Mouse (Mus musculus): ENCODE measurements around the gene 4930412O13Rik. TPM values are rescaled to one million over a fixed set of nuclear protein-coding genes. Genes with fewer than 3 reads are reported as not detected.
A peak's percentile ranks its signal among the peaks of the same experiment; 100 is the strongest.

The 4930412O13Rik gene
- polyA plus RNA-seq (2016; fragmentation: Nextera tagmentation; extraction: Ambion mirVana) = 1.1 and 2.6 TPM in 2 replicates

DNA sequence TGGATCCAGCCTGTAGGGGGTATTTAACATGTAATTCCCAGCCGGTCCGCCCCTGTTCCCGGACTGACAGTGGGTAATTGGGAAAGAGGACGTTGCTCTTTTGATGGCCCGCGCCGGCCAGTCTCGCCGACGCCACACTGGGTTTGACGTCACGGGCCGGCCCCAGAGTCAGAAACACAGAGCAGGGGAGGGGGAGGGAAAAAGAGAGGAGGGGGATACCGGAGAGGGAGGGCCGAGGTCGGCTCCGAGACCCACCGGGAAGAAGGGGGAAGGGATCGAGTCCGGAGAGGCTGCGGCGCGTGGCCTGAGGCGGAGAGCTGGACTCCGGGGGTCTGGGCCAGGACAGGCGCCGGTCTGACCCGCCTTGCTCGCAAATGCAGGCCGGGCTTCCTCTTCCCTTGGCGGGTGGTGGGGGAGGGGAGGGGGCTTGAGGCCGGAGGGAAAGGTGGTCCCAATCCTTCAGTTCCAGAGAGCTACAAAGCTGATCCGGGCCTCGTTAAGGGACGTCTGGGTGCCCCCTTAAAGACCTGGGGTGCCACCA lies at the start of gene 4930412O13Rik:
Gene 4930412O13Rik, plus strand, starts transcription at position 202 of the 541 bp plus-strand sequence.
- WGBS = under 1% methylated on average over 34 of the region's 35 CpGs
- peak within 1 kb of the TSS; percentile 71 for H3K4me3 ChIP-seq
- H3K36me3 ChIP-seq = no peaks in the 10 kb centered on the region
- H3K27ac ChIP-seq = peak within 1 kb of the TSS; percentile 89
- no peak for DNase-seq (ENCODE audit: low spot score)
- H3K4me1 ChIP-seq = peaks cover 46% of the 10 kb centered on the region
- H3K27me3 ChIP-seq (ENCODE audit: insufficient read depth, poor library complexity, severe bottlenecking) = peaks cover 76% of the 10 kb centered on the region
- H3K9me3 ChIP-seq = no peaks in the 10 kb centered on the region

DNA sequence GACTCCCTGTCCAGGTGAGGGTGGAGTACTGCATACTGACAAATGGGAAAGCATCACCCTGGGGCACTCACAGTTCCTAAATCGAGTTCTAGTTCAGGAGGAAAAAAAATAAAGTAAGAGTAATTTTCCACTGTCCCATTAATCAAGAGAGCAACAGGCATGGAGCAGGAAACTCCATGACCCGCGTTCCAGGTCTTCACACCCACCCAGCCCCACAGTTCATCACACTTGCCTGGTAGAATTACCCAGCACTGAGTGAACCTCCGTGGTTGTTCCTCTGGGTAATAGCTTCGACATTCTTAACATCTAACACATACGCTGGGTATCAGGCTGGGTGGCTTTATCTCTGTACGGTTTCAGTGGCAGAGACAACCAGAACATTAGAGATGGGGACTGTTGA lies 47.3 kb upstream of the 4930412O13Rik start:
- H3K4me3 ChIP-seq = no peak overlapping the region
- DNase-seq (ENCODE audit: low spot score) = no peak
- no peaks in the 10 kb centered on the region for H3K27me3 ChIP-seq (ENCODE audit: insufficient read depth, poor library complexity, severe bottlenecking)
- WGBS = 62% methylated on average over 7 of the region's 7 CpGs
- peaks cover 4% of the 10 kb centered on the region; the same call in 1 of the 2 replicates for H3K4me1 ChIP-seq
- H3K36me3 ChIP-seq = no peaks in the 10 kb centered on the region
- no peak overlapping the region for H3K27ac ChIP-seq
- no peaks in the 10 kb centered on the region for H3K9me3 ChIP-seq

DNA sequence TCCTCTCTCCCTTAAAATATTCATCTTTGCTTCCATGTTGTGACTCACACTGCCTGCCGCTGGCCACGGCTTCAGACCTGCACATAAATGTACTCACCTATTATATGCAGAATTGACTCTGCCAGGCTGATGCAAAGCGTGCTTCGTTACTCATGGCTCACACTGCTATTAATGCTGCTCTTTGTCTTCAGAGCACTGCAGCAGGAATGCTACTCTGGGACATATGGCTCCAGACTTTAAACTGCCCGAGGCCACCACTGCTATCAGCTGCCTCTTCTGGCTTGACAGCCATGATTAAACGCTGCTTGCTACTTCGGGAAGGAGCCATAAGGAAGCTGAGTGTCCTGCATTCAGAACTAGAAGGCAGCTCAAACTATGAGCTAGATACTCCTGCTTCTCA lies 45.9 kb upstream of the 4930412O13Rik start:
- H3K27me3 ChIP-seq (ENCODE audit: insufficient read depth, poor library complexity, severe bottlenecking) = no peaks in the 10 kb centered on the region
- 0 out of 2 replicates have a peak overlapping the region, but pooled peaks have one; percentile 30 for H3K27ac ChIP-seq
- no peaks in the 10 kb centered on the region for H3K9me3 ChIP-seq
- 48% methylated on average over 7 of the region's 7 CpGs for WGBS
- H3K36me3 ChIP-seq = no peaks in the 10 kb centered on the region
- H3K4me1 ChIP-seq = peaks cover 4% of the 10 kb centered on the region; the same call in 1 of the 2 replicates
- DNase-seq (ENCODE audit: low spot score) = no peak
- no peak overlapping the region for H3K4me3 ChIP-seq

DNA sequence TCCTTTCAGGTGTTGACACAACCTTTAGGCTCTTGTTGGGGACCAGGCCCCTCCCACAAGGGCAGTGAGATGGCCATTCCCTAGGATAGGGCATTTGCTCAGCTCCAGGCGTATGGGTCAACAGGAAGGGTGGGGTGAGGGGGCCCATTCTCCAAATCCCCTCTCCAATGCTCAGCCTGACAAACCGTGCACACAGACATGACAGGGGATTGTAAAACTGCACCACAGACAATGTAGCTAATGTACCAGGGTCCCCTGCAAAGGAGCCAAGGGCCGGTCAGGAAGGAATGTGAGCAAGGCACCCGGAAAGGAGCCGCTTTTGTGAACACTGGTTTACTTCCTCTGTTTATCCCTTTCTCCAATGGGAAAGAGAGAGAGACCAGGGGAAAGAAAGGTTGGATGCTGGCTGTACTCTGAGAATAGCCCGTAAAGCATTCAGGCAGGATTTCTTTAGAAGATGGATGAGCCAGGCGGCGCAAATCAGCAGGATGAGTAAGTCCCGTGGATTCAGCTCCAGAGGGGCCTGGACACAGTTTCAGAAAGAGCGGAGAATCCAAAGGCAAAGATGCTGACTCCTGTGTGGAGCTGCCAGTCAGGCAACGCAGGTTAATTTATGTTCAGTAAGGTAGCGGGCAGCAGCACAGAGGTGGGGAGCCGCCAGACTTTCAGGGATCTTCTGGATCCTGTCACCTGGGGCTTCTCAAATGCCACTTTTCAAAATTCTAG lies 28.0 kb upstream of the 4930412O13Rik start:
- Histone ChIP-seq H3K27me3 (ENCODE audit: insufficient read depth, poor library complexity, severe bottlenecking) (no peaks in the 10 kb centered on the region), H3K4me3 (no peak overlapping the region), H3K9me3 (no peaks in the 10 kb centered on the region), H3K27ac (peak overlapping the region; percentile 6; the same call in 1 of the 2 replicates), H3K36me3 (no peaks in the 10 kb centered on the region), H3K4me1 (0 out of 2 replicates have a peak, but pooled peaks cover 7% of the 10 kb centered on the region)
- DNase-seq (ENCODE audit: low spot score) = no peak
- 58% methylated on average over 13 of the region's 13 CpGs for WGBS

DNA sequence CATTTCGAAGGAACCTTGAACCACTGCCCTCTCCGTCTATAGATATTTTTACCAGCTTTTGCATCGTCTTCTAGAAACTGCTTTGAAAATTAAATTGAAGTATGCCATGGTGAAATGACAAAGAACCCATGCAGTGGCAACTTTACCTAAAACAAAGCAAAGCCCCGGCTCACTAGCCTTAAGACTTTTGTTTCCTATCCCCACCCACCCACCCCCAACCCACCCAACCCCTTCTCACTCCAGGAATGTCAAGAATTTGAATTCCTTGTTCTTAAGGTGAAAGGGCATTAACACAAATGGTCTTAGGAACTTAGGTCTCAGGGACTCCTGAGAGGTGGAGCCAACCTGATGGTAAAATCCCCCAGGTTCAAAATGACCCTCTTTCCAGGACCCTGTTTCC lies 25.2 kb upstream of the 4930412O13Rik start:
- H3K27ac ChIP-seq = no peak overlapping the region
- no peaks in the 10 kb centered on the region for H3K27me3 ChIP-seq (ENCODE audit: insufficient read depth, poor library complexity, severe bottlenecking)
- H3K9me3 ChIP-seq = no peaks in the 10 kb centered on the region
- 50% methylated on average over 4 of the region's 4 CpGs for WGBS
- no peak for DNase-seq (ENCODE audit: low spot score)
- H3K4me1 ChIP-seq = 0 out of 2 replicates have a peak, but pooled peaks cover 7% of the 10 kb centered on the region
- H3K4me3 ChIP-seq = no peak overlapping the region
- H3K36me3 ChIP-seq = no peaks in the 10 kb centered on the region

DNA sequence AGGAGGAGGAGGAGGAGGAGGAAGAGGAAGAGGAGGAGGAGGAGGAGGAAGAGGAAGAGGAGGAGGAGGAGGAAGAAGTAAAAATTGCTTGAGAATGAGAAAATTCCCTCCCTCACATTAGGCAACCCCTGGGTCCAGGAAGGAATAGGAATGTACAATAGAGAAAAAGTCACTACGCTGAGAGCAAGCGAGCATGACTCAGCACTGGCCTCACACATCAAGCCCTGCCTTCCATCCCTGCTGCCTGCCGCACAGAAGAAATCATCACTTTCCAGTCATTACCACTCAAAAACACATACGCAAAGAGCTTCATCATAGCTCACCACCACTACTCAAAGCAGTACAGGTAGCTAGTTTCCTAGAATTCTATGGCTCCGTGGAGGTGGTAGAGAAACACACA lies 20.4 kb upstream of the 4930412O13Rik start:
- no peak for DNase-seq (ENCODE audit: low spot score)
- Histone ChIP-seq H3K27ac (no peak overlapping the region), H3K4me1 (no peaks in the 10 kb centered on the region), H3K27me3 (ENCODE audit: insufficient read depth, poor library complexity, severe bottlenecking) (no peaks in the 10 kb centered on the region), H3K36me3 (no peaks in the 10 kb centered on the region), H3K9me3 (no peaks in the 10 kb centered on the region), H3K4me3 (no peak overlapping the region)
- 84% methylated on average over 5 of the region's 5 CpGs for WGBS

DNA sequence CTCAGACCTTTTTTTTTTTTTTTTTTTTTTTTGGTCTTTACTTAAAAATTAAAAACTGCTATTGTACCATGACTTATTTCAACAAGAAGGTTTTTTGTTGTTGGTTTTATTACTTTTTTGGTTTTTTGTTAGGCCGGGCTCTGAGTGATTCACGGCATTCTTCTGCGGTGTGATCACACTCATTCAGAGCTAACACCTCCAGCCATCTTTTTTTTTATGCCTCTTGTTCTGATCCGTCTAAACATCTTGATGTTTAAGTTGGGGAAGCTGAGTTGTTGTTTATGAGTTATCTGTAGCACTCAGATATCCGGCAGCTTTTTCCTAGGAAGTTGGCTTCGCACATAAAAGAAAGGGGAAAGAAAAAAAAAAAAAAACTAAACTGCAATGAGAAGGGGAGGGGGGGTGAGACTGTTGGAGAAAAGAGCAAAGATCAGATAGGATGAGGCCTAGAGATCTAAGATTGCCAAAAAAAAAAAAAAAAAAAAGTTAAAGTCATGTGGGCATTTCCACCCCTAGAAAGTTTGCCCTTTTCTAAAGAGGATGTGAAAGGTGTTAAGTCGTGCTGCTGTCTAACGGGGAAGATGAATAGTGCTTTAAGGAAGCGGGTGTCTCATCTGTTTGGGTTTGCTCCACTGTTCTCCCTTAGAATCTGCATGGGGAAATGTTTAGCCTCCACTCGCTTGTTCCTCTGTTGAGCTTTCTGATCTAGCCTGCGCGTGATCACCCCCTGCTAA lies 13.8 kb upstream of the 4930412O13Rik start:
- peaks cover 28% of the 10 kb centered on the region for H3K27me3 ChIP-seq (ENCODE audit: insufficient read depth, poor library complexity, severe bottlenecking)
- WGBS = 60% methylated on average over 12 of the region's 12 CpGs
- no peak overlapping the region for H3K27ac ChIP-seq
- H3K36me3 ChIP-seq = 0 out of 2 replicates have a peak, but pooled peaks cover 2% of the 10 kb centered on the region
- no peak for DNase-seq (ENCODE audit: low spot score)
- peaks cover 15% of the 10 kb centered on the region for H3K4me1 ChIP-seq
- H3K4me3 ChIP-seq = no peak overlapping the region
- H3K9me3 ChIP-seq = no peaks in the 10 kb centered on the region

DNA sequence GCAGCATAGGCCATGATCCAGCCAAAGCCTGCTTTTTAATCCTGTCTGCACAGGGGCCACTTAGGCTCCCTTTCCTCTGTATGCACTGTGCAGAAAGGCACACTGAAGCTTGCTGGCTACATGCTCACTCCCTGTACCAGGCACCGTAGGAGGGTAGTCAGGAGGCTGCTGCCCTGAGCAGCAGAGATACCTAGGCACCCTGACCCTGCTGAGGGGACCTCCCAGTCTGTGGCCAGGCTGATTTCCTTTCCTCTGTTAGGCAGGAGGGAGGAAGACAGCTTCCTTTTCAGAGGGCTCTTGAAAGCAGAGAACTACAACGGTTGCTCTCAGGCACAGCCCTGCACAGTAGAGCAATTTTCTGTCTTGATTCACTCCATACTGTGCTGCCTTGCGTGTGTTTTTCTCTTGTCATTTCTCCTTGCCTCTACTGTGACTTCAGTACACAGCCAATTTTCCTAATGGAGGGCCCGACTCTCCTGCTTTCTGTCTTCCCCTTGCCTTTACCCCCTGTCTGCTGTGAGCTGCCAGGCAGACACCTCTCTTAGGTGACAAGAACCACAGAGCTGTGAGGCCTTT lies 9.8 kb upstream of the 4930412O13Rik start:
- DNase-seq (ENCODE audit: low spot score) = no peak
- WGBS = 11% methylated on average over 4 of the region's 4 CpGs
- H3K27ac ChIP-seq = peak overlapping the region; percentile 69
- H3K4me1 ChIP-seq = peaks cover 41% of the 10 kb centered on the region
- 0 out of 2 replicates have a peak, but pooled peaks cover 6% of the 10 kb centered on the region for H3K36me3 ChIP-seq
- H3K27me3 ChIP-seq (ENCODE audit: insufficient read depth, poor library complexity, severe bottlenecking) = peaks cover 64% of the 10 kb centered on the region
- H3K4me3 ChIP-seq = no peak overlapping the region
- H3K9me3 ChIP-seq = no peaks in the 10 kb centered on the region

DNA sequence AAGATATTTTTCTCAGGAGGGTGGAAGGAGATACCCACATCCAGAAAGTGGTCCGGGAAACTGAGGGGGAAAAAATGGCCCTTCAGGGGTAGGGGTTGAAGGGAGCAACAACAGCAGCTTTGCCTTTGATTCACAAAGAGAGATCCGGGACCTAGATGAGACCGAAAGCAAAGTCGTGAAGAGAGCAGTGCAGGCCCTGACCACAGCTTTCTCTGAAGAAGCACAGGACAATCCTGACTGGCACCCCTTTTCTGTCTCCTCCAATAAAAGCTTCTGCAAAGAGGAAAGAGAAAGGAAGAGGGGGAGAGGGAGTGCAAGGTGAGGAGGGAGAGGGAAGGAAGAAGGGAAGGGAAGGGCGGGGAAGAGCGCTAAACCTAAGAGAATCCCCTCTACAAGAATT lies 9.3 kb upstream of the 4930412O13Rik start:
- Histone ChIP-seq H3K9me3 (no peaks in the 10 kb centered on the region), H3K36me3 (0 out of 2 replicates have a peak, but pooled peaks cover 6% of the 10 kb centered on the region), H3K27ac (peak overlapping the region; percentile 12), H3K27me3 (ENCODE audit: insufficient read depth, poor library complexity, severe bottlenecking) (peaks cover 70% of the 10 kb centered on the region), H3K4me3 (no peak overlapping the region), H3K4me1 (peaks cover 41% of the 10 kb centered on the region)
- WGBS = 16% methylated on average over 6 of the region's 6 CpGs
- no peak for DNase-seq (ENCODE audit: low spot score)

DNA sequence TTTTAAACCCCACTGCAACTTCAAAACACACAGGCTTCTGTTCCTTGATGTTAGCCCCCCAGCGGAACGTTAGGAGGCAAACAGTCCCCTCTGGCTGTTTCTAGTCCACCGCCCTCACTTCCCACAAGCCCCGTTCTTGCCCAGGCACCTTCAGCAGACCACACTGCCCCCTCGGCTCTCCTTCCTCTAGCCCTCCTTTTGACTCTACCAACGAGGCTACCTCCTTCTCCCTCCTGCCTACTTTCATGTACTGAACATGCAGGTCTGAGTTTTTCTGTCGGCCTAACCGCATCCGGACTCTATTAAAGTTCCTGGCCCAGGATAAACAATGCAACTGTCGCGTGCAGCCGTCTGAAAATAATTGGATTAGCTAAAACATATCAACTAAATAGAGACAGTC lies 8.4 kb upstream of the 4930412O13Rik start:
- H3K36me3 ChIP-seq = 0 out of 2 replicates have a peak, but pooled peaks cover 6% of the 10 kb centered on the region
- peak overlapping the region; percentile 73; the same call in 1 of the 2 replicates for H3K27ac ChIP-seq
- 8% methylated on average over 12 of the region's 12 CpGs for WGBS
- peaks cover 78% of the 10 kb centered on the region for H3K27me3 ChIP-seq (ENCODE audit: insufficient read depth, poor library complexity, severe bottlenecking)
- no peaks in the 10 kb centered on the region for H3K9me3 ChIP-seq
- H3K4me1 ChIP-seq = peaks cover 48% of the 10 kb centered on the region
- DNase-seq (ENCODE audit: low spot score) = no peak
- H3K4me3 ChIP-seq = peak overlapping the region; percentile 33

DNA sequence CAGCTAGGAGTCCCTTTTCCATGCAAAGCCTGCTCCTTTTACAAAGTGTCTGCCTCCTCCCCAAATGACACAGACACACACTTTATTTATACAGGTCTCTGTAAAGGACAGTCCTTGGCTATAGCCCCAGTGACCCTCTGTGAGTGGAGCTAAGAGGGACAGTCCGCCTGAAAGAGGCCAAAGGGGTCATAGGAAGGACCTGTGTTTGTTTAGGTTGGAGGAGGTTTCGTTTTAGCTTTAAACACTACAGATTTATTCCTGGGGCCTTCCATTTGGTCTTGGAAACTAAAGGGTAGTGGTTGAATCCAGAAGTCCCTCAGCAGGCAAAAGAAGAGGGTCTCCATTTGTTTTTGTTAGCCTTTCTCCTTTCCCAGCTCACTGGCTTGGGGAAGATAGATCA lies 7.3 kb upstream of the 4930412O13Rik start:
- H3K4me1 ChIP-seq = peaks cover 48% of the 10 kb centered on the region
- H3K4me3 ChIP-seq = peak overlapping the region; percentile 71; the same call in 1 of the 2 replicates
- no peaks in the 10 kb centered on the region for H3K9me3 ChIP-seq
- H3K27ac ChIP-seq = no peak overlapping the region
- WGBS = 32% methylated on average over 2 of the region's 2 CpGs
- no peak for DNase-seq (ENCODE audit: low spot score)
- H3K27me3 ChIP-seq (ENCODE audit: insufficient read depth, poor library complexity, severe bottlenecking) = peaks cover 81% of the 10 kb centered on the region
- H3K36me3 ChIP-seq = 0 out of 2 replicates have a peak, but pooled peaks cover 6% of the 10 kb centered on the region

DNA sequence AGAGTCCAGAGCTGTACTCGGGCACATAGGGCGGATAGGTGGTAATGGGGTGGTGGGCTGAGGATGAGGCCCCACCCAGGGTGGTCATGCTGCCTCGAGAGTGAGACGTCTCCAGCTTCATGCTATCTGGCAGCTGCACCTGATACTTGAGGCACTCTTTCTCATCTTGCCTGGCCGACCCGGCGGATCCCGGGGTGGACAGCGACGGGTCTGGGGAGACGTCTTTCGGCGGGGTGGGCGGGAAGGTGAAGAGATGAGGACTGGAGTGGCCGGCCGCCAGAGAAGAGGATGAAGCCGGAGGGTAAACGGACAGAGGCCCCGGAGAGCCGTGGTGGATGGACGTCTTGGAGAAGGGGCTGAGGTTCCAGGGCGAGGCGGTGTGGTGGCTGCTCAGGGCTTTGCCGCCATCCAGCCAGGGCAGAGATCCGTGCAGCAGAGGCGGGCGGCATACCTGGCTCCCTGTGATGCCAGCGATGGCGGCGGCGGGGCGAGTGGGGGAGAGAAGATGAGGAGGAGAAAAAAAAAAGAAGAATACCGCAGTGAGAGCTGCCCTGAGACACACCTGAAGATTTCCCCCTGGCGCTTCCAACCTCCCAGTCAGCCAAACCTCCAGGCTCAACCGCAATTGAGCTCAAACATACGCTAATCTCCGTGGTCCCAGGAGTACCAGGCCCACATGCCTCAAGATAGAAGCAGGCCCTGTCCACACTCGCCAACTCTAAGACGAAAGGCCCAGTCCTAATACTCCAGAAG lies 6.4 kb upstream of the 4930412O13Rik start:
- DNase-seq (ENCODE audit: low spot score) = no peak
- Histone ChIP-seq H3K4me1 (peaks cover 48% of the 10 kb centered on the region), H3K36me3 (0 out of 2 replicates have a peak, but pooled peaks cover 6% of the 10 kb centered on the region), H3K9me3 (no peaks in the 10 kb centered on the region), H3K27me3 (ENCODE audit: insufficient read depth, poor library complexity, severe bottlenecking) (peaks cover 74% of the 10 kb centered on the region), H3K27ac (peak overlapping the region; percentile 70), H3K4me3 (peak overlapping the region; percentile 71)
- WGBS = 7% methylated on average over 39 of the region's 39 CpGs
